Mouse (Mus musculus) liver, embryonic 14.5 days (tissue): ENCODE measurements around the gene Mtf1. TPM values are rescaled to one million over a fixed set of nuclear protein-coding genes. Genes with fewer than 3 reads are reported as not detected.

Experiments used
- ATAC-seq: fragments of 200-750 bp; cut with Nextera tagmentation; 2 replicates; pipeline ENCODE4 v1.8.0; 2017; ENCODE audit warnings: moderate number of reproducible peaks, mild to moderate bottlenecking, moderate library complexity; ENCODE audit not compliant: insufficient read depth
- DNase-seq, 3 experiments: peaks; one replicate each; pipeline ENCODE4 v3.0.0-alpha.2; 2012 to 2013; ENCODE audit warnings: low read depth in 3 of 3, low spot score in 3 of 3
- H3K27ac ChIP-seq: fragments of 300-500 bp; sonication (generic); 2 replicates; pipeline ENCODE4 v1.5.1; 2014; ENCODE audit warnings: moderate library complexity, mild to moderate bottlenecking, control low read depth, inconsistent platforms
- H3K27me3 ChIP-seq: fragments of 300-500 bp; sonication (generic); 2 replicates; pipeline ENCODE4 v1.6.1; 2014; ENCODE audit warnings: mild to moderate bottlenecking, low read length, moderate library complexity; ENCODE audit not compliant: control insufficient read depth, insufficient read depth
- H3K36me3 ChIP-seq: fragments of 300-500 bp; sonication (generic); replicated peaks from 2 replicates; pipeline ENCODE4 v1.6.1; 2014; ENCODE audit warnings: low read depth; ENCODE audit not compliant: control insufficient read depth, insufficient read depth
- H3K4me1 ChIP-seq, 2 experiments: fragments of 200-500 bp in 1 of 2; fragments of 300-500 bp in 1 of 2; sonication (generic) in 1 of 2; replicated peaks; 2 replicates each; pipeline ENCODE4 v1.6.1; 2012 to 2014; ENCODE audit warnings: antibody characterized with exemption in 1 of 2, inconsistent platforms in 1 of 2, low read length in 1 of 2; ENCODE audit not compliant: control insufficient read depth in 2 of 2, insufficient read depth in 2 of 2
- H3K4me2 ChIP-seq: fragments of 300-500 bp; sonication (generic); 2 replicates; pipeline ENCODE4 v1.6.1; 2014; ENCODE audit warnings: low read depth, mild to moderate bottlenecking, control low read depth, moderate library complexity
- H3K4me3 ChIP-seq, 2 experiments: fragments of 200-500 bp in 1 of 2; fragments of 300-500 bp in 1 of 2; sonication (generic) in 1 of 2; 2 replicates each; pipeline ENCODE4 v1.5.1; 2012 to 2014; ENCODE audit warnings: low read depth in 2 of 2, low read length in 2 of 2, mild to moderate bottlenecking in 2 of 2, control low read depth in 1 of 2, inconsistent platforms in 1 of 2, moderate library complexity in 1 of 2; ENCODE audit not compliant: insufficient read depth in 1 of 2
- H3K9ac ChIP-seq: fragments of 300-500 bp; sonication (generic); replicated peaks from 2 replicates; pipeline ENCODE4 v1.6.1; 2014; ENCODE audit warnings: mild to moderate bottlenecking, control low read depth, moderate library complexity
- H3K9me3 ChIP-seq: fragments of 300-500 bp; sonication (generic); 2 replicates; pipeline ENCODE4 v1.6.1; 2016; ENCODE audit warnings: low read length, mixed read lengths; ENCODE audit not compliant: control insufficient read depth
- CTCF ChIP-seq: IDR thresholded peaks from 2 replicates; pipeline ENCODE4 v1.5.1; 2016; ENCODE audit warnings: antibody characterized with exemption, low read depth, control low read depth
- EP300 ChIP-seq: IDR thresholded peaks from 2 replicates; pipeline ENCODE4 v1.6.1; 2016; ENCODE audit warnings: antibody characterized with exemption, low read depth
- WGBS: fragments of 180-500 bp; shearing (Covaris S2); extraction: QIAGEN DNeasy Blood & Tissue Kit; methylation state at CpG from one replicate; pipeline ENCODE4 v1.1.7; 2014; ENCODE audit not compliant: insufficient replicate concordance; 5-methylcytosine and 5-hydroxymethylcytosine counted together
- polyA plus RNA-seq, 2 experiments: library from polyadenylated mRNA; depleted of rRNA in 1 of 2; stranded (reverse) in 1 of 2; unstranded in 1 of 2; fragments of >200 nt; fragmentation: Nextera tagmentation in 1 of 2; extraction: Ambion mirVana in 1 of 2; gene quantifications; 2 replicates each; pipeline versions ENCODE4 v1.2.1 to v1.2.3; 2012 to 2014

The Mtf1 gene
- polyA plus RNA-seq, 2 experiments, result 7.1 to 10.9 TPM

GRCm38 (mm10) chr4:124770624-124771023 is 31.3 kb upstream of the Mtf1 start:
- no peak overlapping the region for H3K9ac ChIP-seq
- no peak overlapping the region for H3K4me2 ChIP-seq
- no peak overlapping the region for H3K4me3 ChIP-seq
- DNase-seq (no peak), ATAC-seq (no peak)
- TF ChIP-seq CTCF (peak; percentile 30; the same call in 1 of the 2 replicates), EP300 (no peak)
- H3K36me3 ChIP-seq, result no peaks in the 10 kb centered on the region; the same call in 1 of the 2 replicates
- no peak overlapping the region for H3K27ac ChIP-seq
- 58% methylated on average over 5 of the region's 5 CpGs for WGBS
- peaks cover 70 to 80% of the 10 kb centered on the region in 2 experiments for H3K4me1 ChIP-seq
- H3K9me3 ChIP-seq, result no peaks in the 10 kb centered on the region
- no peaks in the 10 kb centered on the region for H3K27me3 ChIP-seq

GRCm38 (mm10) chr4:124772125-124772524 is 29.8 kb upstream of the Mtf1 start:
- Histone ChIP-seq H3K9ac (no peak overlapping the region), H3K4me1 (peaks cover 63 to 72% of the 10 kb centered on the region in 2 experiments), H3K36me3 (peaks cover 1% of the 10 kb centered on the region), H3K9me3 (no peaks in the 10 kb centered on the region), H3K27ac (peak overlapping the region; percentile 36), H3K4me2 (peak overlapping the region; percentile 22; the same call in 1 of the 2 replicates), H3K27me3 (no peaks in the 10 kb centered on the region), H3K4me3 (no peak overlapping the region)
- DNase-seq (no peak), ATAC-seq (no peak)
- WGBS, result 16% methylated on average over 4 of the region's 4 CpGs
- no peak for TF ChIP-seq CTCF
- no peak for TF ChIP-seq EP300

DNA sequence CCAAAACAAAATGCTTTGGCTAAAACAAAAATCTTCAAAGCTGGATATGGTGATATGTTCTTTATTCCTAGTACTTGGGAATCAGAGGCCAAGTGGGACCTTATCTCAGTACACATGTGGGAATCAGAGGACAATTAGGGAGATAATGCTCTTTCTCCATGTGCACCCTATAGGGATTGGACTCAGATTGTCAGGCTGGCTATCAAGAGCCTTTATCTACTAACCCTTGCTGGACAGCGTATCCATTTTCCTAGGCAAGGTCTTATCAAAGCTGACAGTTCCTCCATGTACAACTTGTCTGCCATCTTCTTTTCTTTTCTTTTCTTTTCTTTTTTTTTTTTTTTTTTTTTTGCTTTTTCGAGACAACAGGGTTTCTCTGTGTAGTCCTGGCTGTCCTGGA is 28.5 kb upstream of the Mtf1 start:
- Histone ChIP-seq H3K27me3 (no peaks in the 10 kb centered on the region), H3K4me2 (peak overlapping the region; percentile 78), H3K9ac (no peak overlapping the region; the same call in 1 of the 2 replicates), H3K36me3 (peaks cover 6% of the 10 kb centered on the region), H3K4me1 (peaks cover 54 to 63% of the 10 kb centered on the region in 2 experiments), H3K9me3 (no peaks in the 10 kb centered on the region), H3K4me3 (no peak overlapping the region), H3K27ac (peak overlapping the region; percentile 29)
- peak; percentile 47 to 61 (median 55) for DNase-seq
- ATAC-seq, result peak; percentile 14; the same call in 1 of the 2 replicates
- WGBS, result 14% methylated on average over 2 of the region's 2 CpGs
- TF ChIP-seq EP300 (peak; percentile 48; the same call in 1 of the 2 replicates), CTCF (no peak)

DNA sequence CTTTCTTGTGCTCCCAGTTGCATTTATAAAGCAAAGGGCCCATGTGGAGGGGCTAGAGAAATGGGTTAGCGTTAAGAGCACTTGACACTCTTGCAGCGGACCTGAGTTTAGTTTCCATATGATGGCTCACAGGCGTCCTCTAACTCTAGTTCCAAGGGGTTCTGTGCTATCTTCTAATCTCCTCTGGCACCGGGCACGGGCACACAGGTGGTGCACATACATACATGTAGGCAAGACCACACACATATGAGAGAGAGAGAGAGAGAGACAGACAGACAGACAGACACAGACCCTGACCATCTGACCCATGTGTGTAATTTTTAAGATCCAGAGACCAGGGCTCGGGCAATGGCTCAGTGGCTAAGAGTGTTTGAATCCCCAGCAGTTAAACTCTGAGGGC is 27.9 kb upstream of the Mtf1 start:
- WGBS, result 46% methylated on average over 6 of the region's 6 CpGs
- Histone ChIP-seq H3K4me1 (peaks cover 49 to 57% of the 10 kb centered on the region in 2 experiments), H3K9ac (peak overlapping the region; percentile 56), H3K4me2 (peak overlapping the region; percentile 78), H3K27me3 (no peaks in the 10 kb centered on the region), H3K36me3 (peaks cover 10% of the 10 kb centered on the region), H3K27ac (peak overlapping the region; percentile 92), H3K4me3 (peak overlapping the region; percentile 37 to 42), H3K9me3 (no peaks in the 10 kb centered on the region)
- peak; percentile 53 for ATAC-seq
- DNase-seq, result no peak
- no peak for TF ChIP-seq EP300
- no peak for TF ChIP-seq CTCF

GRCm38 (mm10) chr4:124774429-124774828 is 27.5 kb upstream of the Mtf1 start:
- peaks cover 45 to 53% of the 10 kb centered on the region in 2 experiments for H3K4me1 ChIP-seq
- no peaks in the 10 kb centered on the region for H3K27me3 ChIP-seq
- no peaks in the 10 kb centered on the region for H3K9me3 ChIP-seq
- peaks cover 14% of the 10 kb centered on the region for H3K36me3 ChIP-seq
- peak overlapping the region; percentile 78 for H3K4me2 ChIP-seq
- peak overlapping the region; percentile 92 for H3K27ac ChIP-seq
- DNase-seq (peak; percentile 84 to 88 (median 86)), ATAC-seq (peak; percentile 95)
- peak overlapping the region; percentile 37 to 42 for H3K4me3 ChIP-seq
- H3K9ac ChIP-seq, result peak overlapping the region; percentile 56
- WGBS, result 11% methylated on average over 2 of the region's 2 CpGs
- TF ChIP-seq CTCF (no peak), EP300 (peak; percentile 95)
